Mouse (Mus musculus): ENCODE measurements around the gene Cntn6. TPM values are rescaled to one million over a fixed set of nuclear protein-coding genes. Genes with fewer than 3 reads are reported as not detected.

Cntn6 gene
- total and polyA plus RNA-seq, 3 experiments, result 0.13 to 0.66 (median 0.30) TPM

- Histone ChIP-seq H3K4me3 (replicated peaks in 1 of 3; ENCODE audit: low read depth in 2 of 3, low read length in 2 of 3, poor library complexity in 1 of 3) (no peak overlapping the region), H3K9me3 (replicated peaks; ENCODE audit: low read length) (no peaks in the 10 kb centered on the region), H3K27ac (ENCODE audit: insufficient read depth, low read depth) (no peak overlapping the region), H3K36me3 (replicated peaks in 1 of 2; ENCODE audit: control insufficient read depth in 1 of 2, insufficient read depth in 1 of 2, low read length in 1 of 2) (no peaks in the 10 kb centered on the region), H3K9ac (ENCODE audit: insufficient read depth, low read depth) (no peak overlapping the region), H3K4me1 (ENCODE audit: control insufficient read depth in 1 of 2, insufficient read depth in 2 of 2) (no peaks in the 10 kb centered on the region), H3K27me3 (replicated peaks) (no peaks in the 10 kb centered on the region), H3K79me2 (replicated peaks; ENCODE audit: control insufficient read depth, extremely low read depth, insufficient read depth, poor library complexity, severe bottlenecking) (no peaks in the 10 kb centered on the region), H3K4me2 (ENCODE audit: insufficient read depth, low read depth, poor library complexity, severe bottlenecking) (no peak overlapping the region)
- in situ Hi-C loops (cut with MboI; ENCODE audit: low pct_ligation_motif_present, low pct_unique_long_range_greater_than_20kb, low sequenced_read_pairs) (no loop called here), dilution Hi-C loops (cut with MboI; ENCODE audit: extremely low pct_ligation_motif_present, extremely low pct_unique_long_range_greater_than_20kb, low sequenced_read_pairs) (no loop called here)
- TF ChIP-seq ZC3H11A (IDR thresholded peaks at IDR 0.05; ENCODE audit: low read depth, low read length) (no peak), IRF4 (IDR thresholded peaks at IDR 0.05; ENCODE audit: low read depth, low read length) (no peak), POLR2A (IDR thresholded peaks at IDR 0.05; ENCODE audit: low read depth, low read length) (no peak), ELF1 (IDR thresholded peaks at IDR 0.05; ENCODE audit: low read depth, low read length) (no peak), MAZ (IDR thresholded peaks at IDR 0.05; ENCODE audit: low read depth, low read length) (no peak), EP300 (IDR thresholded peaks at IDR 0.05; ENCODE audit: low read length) (no peak), ZMIZ1 (IDR thresholded peaks at IDR 0.05; ENCODE audit: low read depth, low read length) (no peak), CTCF (conservative IDR thresholded peaks at IDR 0.05 in 1 of 2, IDR thresholded peaks at IDR 0.05 in 1 of 2; ENCODE audit: low read depth in 2 of 2, low read length in 2 of 2) (no peak), JUND (conservative IDR thresholded peaks at IDR 0.05; ENCODE audit: low read depth, low read length) (no peak)
- DNase-seq (ENCODE audit: extremely low read depth), result no peak
Measured at GRCm38 (mm10) chr6:104674249-104674648, 181.7 kb downstream of the Cntn6 start.

DNA sequence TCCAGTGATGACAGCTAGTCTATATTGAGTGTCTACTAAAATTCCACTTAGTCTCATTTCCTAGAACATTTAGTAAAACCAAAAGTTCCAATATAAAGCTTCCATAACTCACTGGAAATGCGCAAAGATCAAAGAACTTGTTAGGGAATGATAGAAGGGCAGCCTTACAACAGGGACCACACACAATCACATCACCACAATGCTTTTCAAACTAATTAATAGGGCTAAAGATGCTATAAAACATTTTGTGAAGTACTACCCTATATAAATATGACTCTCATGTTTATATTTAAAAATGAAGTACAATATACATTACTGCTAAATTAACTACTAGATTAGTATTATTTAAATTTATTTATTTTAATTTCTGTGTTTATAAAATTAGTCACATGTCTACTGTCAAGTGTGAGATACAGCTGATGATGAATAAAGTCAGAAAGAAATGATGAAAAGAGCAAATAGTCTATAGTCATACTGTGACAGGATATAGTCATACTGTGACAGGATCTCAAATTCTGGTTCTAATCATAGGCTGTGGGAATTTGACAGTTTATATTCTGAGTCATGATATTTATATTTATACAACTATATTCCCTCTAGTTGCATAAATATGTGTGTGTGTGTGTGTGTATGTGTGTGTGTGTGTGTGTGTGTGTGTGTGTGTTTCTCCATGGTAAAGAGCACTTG lies 187.4 kb downstream of the Cntn6 start:
- TF ChIP-seq MAX (IDR thresholded peaks at IDR 0.05; ENCODE audit: low read length) (no peak), MYC (IDR thresholded peaks at IDR 0.05; ENCODE audit: low read depth, low read length) (no peak), CHD1 (IDR thresholded peaks at IDR 0.05; ENCODE audit: low read depth, low read length) (no peak), ETS1 (conservative IDR thresholded peaks at IDR 0.05; ENCODE audit: low read depth, low read length) (no peak), POLR2A (IDR thresholded peaks at IDR 0.05; ENCODE audit: low read depth, low read length) (no peak), MAFK (IDR thresholded peaks at IDR 0.05; ENCODE audit: insufficient replicate concordance, low read length) (no peak), TBP (conservative IDR thresholded peaks at IDR 0.05; ENCODE audit: low read depth, low read length) (no peak), RCOR1 (conservative IDR thresholded peaks at IDR 0.05; ENCODE audit: low read depth, low read length) (no peak), HCFC1 (IDR thresholded peaks at IDR 0.05; ENCODE audit: low read depth, low read length) (no peak), E2F4 (IDR thresholded peaks at IDR 0.05; ENCODE audit: insufficient replicate concordance, low read depth, low read length) (no peak), NELFE (IDR thresholded peaks at IDR 0.05; ENCODE audit: low read depth, low read length) (no peak), CHD2 (IDR thresholded peaks at IDR 0.05; ENCODE audit: low read length) (no peak), MEF2A (IDR thresholded peaks at IDR 0.05; ENCODE audit: borderline replicate concordance, low read depth, low read length) (no peak)
- in situ Hi-C loops (cut with MboI; ENCODE audit: low pct_ligation_motif_present, low pct_unique_long_range_greater_than_20kb, low sequenced_read_pairs) (no loop called here), dilution Hi-C loops (cut with MboI; ENCODE audit: extremely low pct_ligation_motif_present, extremely low pct_unique_long_range_greater_than_20kb, low sequenced_read_pairs) (no loop called here)
- Histone ChIP-seq H3K4me3 (replicated peaks in 1 of 3; ENCODE audit: low read depth in 2 of 3, low read length in 2 of 3, poor library complexity in 1 of 3) (no peak overlapping the region), H3K9me3 (replicated peaks; ENCODE audit: low read length) (peaks cover 3% of the 10 kb centered on the region), H3K79me2 (replicated peaks; ENCODE audit: control insufficient read depth, extremely low read depth, insufficient read depth, poor library complexity, severe bottlenecking) (no peaks in the 10 kb centered on the region), H3K27me3 (replicated peaks) (no peaks in the 10 kb centered on the region), H3K9ac (ENCODE audit: insufficient read depth, low read depth) (no peak overlapping the region), H3K36me3 (replicated peaks in 1 of 2; ENCODE audit: control insufficient read depth in 1 of 2, insufficient read depth in 1 of 2, low read length in 1 of 2) (no peaks in the 10 kb centered on the region), H3K4me1 (ENCODE audit: control insufficient read depth in 1 of 2, insufficient read depth in 2 of 2) (0 out of 4 replicates have a peak, but pooled peaks cover 0 to 2% of the 10 kb centered on the region in 2 experiments), H3K4me2 (ENCODE audit: insufficient read depth, low read depth, poor library complexity, severe bottlenecking) (no peak overlapping the region), H3K27ac (ENCODE audit: insufficient read depth, low read depth) (no peak overlapping the region)
- no peak for DNase-seq (ENCODE audit: extremely low read depth)

All from CH12.LX (cell line).